Mouse (Mus musculus) bone marrow macrophage, adult 2 months (primary cell): ENCODE data around the gene Zc3h4. TPM values are rescaled to one million over a fixed set of nuclear protein-coding genes. Genes with fewer than 3 reads are reported as not detected.

Source experiments
- H3K27ac ChIP-seq: 2 replicates; pipeline ENCODE4 v1.5.1; 2012; ENCODE audit warnings: low read depth, low read length; ENCODE audit not compliant: insufficient read depth
- H3K4me1 ChIP-seq: 2 replicates; pipeline ENCODE4 v1.6.1; 2012; ENCODE audit warnings: low read length; ENCODE audit not compliant: control insufficient read depth, insufficient read depth
- H3K4me3 ChIP-seq: 2 replicates; pipeline ENCODE4 v1.5.1; 2012; ENCODE audit warnings: mild to moderate bottlenecking, low read length, moderate library complexity; ENCODE audit not compliant: insufficient read depth
- CTCF ChIP-seq: IDR thresholded peaks from 2 replicates; pipeline ENCODE4 v1.5.1; 2012; ENCODE audit warnings: low read depth, mild to moderate bottlenecking, low read length, moderate library complexity
- POLR2A ChIP-seq: IDR thresholded peaks from 2 replicates; pipeline ENCODE4 v1.6.1; 2012; ENCODE audit warnings: mild to moderate bottlenecking, low read depth, low read length, borderline replicate concordance
- polyA plus RNA-seq: library from polyadenylated mRNA; stranded (reverse); fragments of >200 nt; gene quantifications from 2 replicates; pipeline ENCODE4 v1.2.4, GENCODE M21; 2012; ENCODE audit not compliant: missing spikeins, insufficient read depth, insufficient read length

Gene Zc3h4
- polyA plus RNA-seq, 1 experiment: 30.4 TPM

- no peak for TF ChIP-seq POLR2A
- TF ChIP-seq CTCF: no peak
- Histone ChIP-seq H3K4me3 (no peak overlapping the region), H3K27ac (no peak overlapping the region), H3K4me1 (peaks cover 38% of the 10 kb centered on the region)
Observed at GRCm38 (mm10) chr7:16406978-16407377, 6.3 kb downstream of the Zc3h4 start.

- H3K27ac ChIP-seq: no peak overlapping the region
- no peak overlapping the region for H3K4me3 ChIP-seq
- TF ChIP-seq CTCF (no peak), POLR2A (no peak)
- H3K4me1 ChIP-seq: peaks cover 23% of the 10 kb centered on the region
Observed at GRCm38 (mm10) chr7:16411100-16411499, 10.4 kb downstream of the Zc3h4 start.

GRCm38 (mm10) chr7:16412220-16412896 is 11.6 kb downstream of the Zc3h4 start:
- H3K4me1 ChIP-seq: peaks cover 16% of the 10 kb centered on the region
- no peak overlapping the region for H3K4me3 ChIP-seq
- TF ChIP-seq POLR2A (no peak), CTCF (no peak)
- no peak overlapping the region for H3K27ac ChIP-seq

GRCm38 (mm10) chr7:16412930-16413329 is 12.2 kb downstream of the Zc3h4 start:
- TF ChIP-seq CTCF (no peak), POLR2A (no peak)
- Histone ChIP-seq H3K27ac (no peak overlapping the region), H3K4me3 (no peak overlapping the region), H3K4me1 (peaks cover 16% of the 10 kb centered on the region)

GRCm38 (mm10) chr7:16415426-16415825 is 14.7 kb downstream of the Zc3h4 start:
- TF ChIP-seq POLR2A: no peak
- TF ChIP-seq CTCF: no peak
- H3K4me1 ChIP-seq: peaks cover 16% of the 10 kb centered on the region
- H3K4me3 ChIP-seq: no peak overlapping the region
- no peak overlapping the region for H3K27ac ChIP-seq

GRCm38 (mm10) chr7:16417141-16417771 is 16.5 kb downstream of the Zc3h4 start:
- H3K27ac ChIP-seq: no peak overlapping the region
- TF ChIP-seq CTCF (no peak), POLR2A (no peak)
- no peak overlapping the region for H3K4me3 ChIP-seq
- H3K4me1 ChIP-seq: peaks cover 5% of the 10 kb centered on the region

GRCm38 (mm10) chr7:16418713-16419112 is 18.0 kb downstream of the Zc3h4 start:
- no peaks in the 10 kb centered on the region for H3K4me1 ChIP-seq
- H3K4me3 ChIP-seq: no peak overlapping the region
- no peak overlapping the region for H3K27ac ChIP-seq
- TF ChIP-seq CTCF: no peak
- no peak for TF ChIP-seq POLR2A

- TF ChIP-seq POLR2A: no peak
- no peak for TF ChIP-seq CTCF
- H3K4me1 ChIP-seq: no peaks in the 10 kb centered on the region
Observed at GRCm38 (mm10) chr7:16420493-16421118, 19.9 kb downstream of the Zc3h4 start.

GRCm38 (mm10) chr7:16422222-16422856 is 21.6 kb downstream of the Zc3h4 start:
- no peak for TF ChIP-seq CTCF
- no peak for TF ChIP-seq POLR2A
- Histone ChIP-seq H3K27ac (no peak overlapping the region), H3K4me3 (no peak overlapping the region), H3K4me1 (no peaks in the 10 kb centered on the region)

More at GRCm38 (mm10) chr7:16420493-16421118, 19.9 kb downstream of the Zc3h4 start:
- Histone ChIP-seq H3K27ac (no peak overlapping the region), H3K4me3 (no peak overlapping the region)
